8 mouse cellular contexts compared by ENCODE assay signal in genomic region chr9:92174176-92175075, GRCm38 (mm10). TPM values are rescaled to one million over a fixed set of nuclear protein-coding genes. Genes with fewer than 3 reads are reported as not detected.
A peak's percentile ranks its signal among the peaks of the same experiment; 100 is the strongest.
DNase-seq lines count a peak whose midpoint lies in the region; ATAC-seq lines count a peak whose summit lies in the region.

No protein-coding gene starts in this region.

- intact Hi-C loops in left cerebral cortex, postnatal 36 days (cut with DNase I): no loop called here

- ATAC-seq in cerebellum, adult (ENCODE audit: insufficient number of reproducible peaks, low FRiP score, low TSS enrichment): no peak
- no peak for ATAC-seq in erythroid progenitor cell, adult 5-6 weeks (replicated peaks; ENCODE audit: low FRiP score, poor library complexity, severe bottlenecking)

- DNase-seq in cerebellum, adult 11-12 months: peak; percentile 6
- peak; percentile 82 for DNase-seq in brain, embryonic 18.5 days (ENCODE audit: low read depth, low spot score)
- DNase-seq in frontal cortex, postnatal 36 days (ENCODE audit: low spot score in 2 of 2): peak; percentile 19 to 59
- peak; percentile 8 to 23 for DNase-seq in left cerebral cortex, postnatal 36 days (ENCODE audit: low spot score in 2 of 2)
- DNase-seq in right cerebral cortex, postnatal 14 days: peak; percentile 13
- DNase-seq in spleen, postnatal 10 days (ENCODE audit: low spot score in 2 of 2): no peak

RNA-seq across cellular contexts. Expression of gene Plscr5, which starts 18.3 kb away (rescaled TPM):
- total RNA-seq in left cerebral cortex, postnatal 36 days (2021): not detected
- total RNA-seq in erythroid progenitor cell, adult 5-6 weeks (2015; ENCODE audit: low replicate concordance): not detected in 2 replicates
- not detected in 2 replicates for total RNA-seq in erythroid progenitor cell, adult 5-6 weeks (2017; ENCODE audit: low replicate concordance)

Comparison
In these comparisons a context has a peak if more than half of its experiments do, and no peak if none do; other contexts are left out.
1. DNase-seq: peak in cerebellum, adult 11-12 months (single experiment), brain, embryonic 18.5 days (single experiment), frontal cortex, postnatal 36 days (2 of 2), left cerebral cortex, postnatal 36 days (2 of 2) and right cerebral cortex, postnatal 14 days (single experiment); none in spleen, postnatal 10 days (0 of 2).